Mouse (Mus musculus): ENCODE measurements around the gene Trafd1. TPM values are rescaled to one million over a fixed set of nuclear protein-coding genes. Genes with fewer than 3 reads are reported as not detected.

The Trafd1 gene
- polyA plus RNA-seq, 1 experiment from 2014 or later = 146 TPM

Other genes starting within 250 kb of the Trafd1 start
- 22.5 and 23.8 TPM in 2 replicates for gene Ptpn11, start 194.2 kb downstream of the Trafd1 start, polyA plus RNA-seq (2015; fragmentation: Nextera tagmentation; extraction: Ambion mirVana)
- gene Rpl6, start 181.2 kb downstream of the Trafd1 start, polyA plus RNA-seq (2015; fragmentation: Nextera tagmentation; extraction: Ambion mirVana) = 361 and 392 TPM in 2 replicates
- gene Hectd4, start 165.4 kb downstream of the Trafd1 start, polyA plus RNA-seq (2015; fragmentation: Nextera tagmentation; extraction: Ambion mirVana) = 18.2 and 20.1 TPM in 2 replicates
- 61.7 and 66.8 TPM in 2 replicates for gene Naa25, start 12.3 kb upstream of the Trafd1 start, polyA plus RNA-seq (2015; fragmentation: Nextera tagmentation; extraction: Ambion mirVana)
- gene Tmem116, start 66.3 kb upstream of the Trafd1 start, polyA plus RNA-seq (2015; fragmentation: Nextera tagmentation; extraction: Ambion mirVana) = 1.2 and 1.9 TPM in 2 replicates
- 142 and 159 TPM in 2 replicates for gene Erp29, start 66.9 kb upstream of the Trafd1 start, polyA plus RNA-seq (2015; fragmentation: Nextera tagmentation; extraction: Ambion mirVana)
- 0.08 TPM in 1 of 2 replicates, not detected in the other for gene Adam1b, start 117.8 kb upstream of the Trafd1 start, polyA plus RNA-seq (2015; fragmentation: Nextera tagmentation; extraction: Ambion mirVana)
- 3.4 and 4.9 TPM in 2 replicates for gene Adam1a, start 159.8 kb upstream of the Trafd1 start, polyA plus RNA-seq (2015; fragmentation: Nextera tagmentation; extraction: Ambion mirVana)
- not detected in 2 replicates for gene Gm42878, start 159.8 kb upstream of the Trafd1 start, polyA plus RNA-seq (2015; fragmentation: Nextera tagmentation; extraction: Ambion mirVana)
- 66.8 and 67.8 TPM in 2 replicates for gene Mapkapk5, start 160.3 kb upstream of the Trafd1 start, polyA plus RNA-seq (2015; fragmentation: Nextera tagmentation; extraction: Ambion mirVana)
- gene Aldh2, start 208.2 kb upstream of the Trafd1 start, polyA plus RNA-seq (2015; fragmentation: Nextera tagmentation; extraction: Ambion mirVana) = 99.2 and 102 TPM in 2 replicates
- gene Acad12, start 233.3 kb upstream of the Trafd1 start, polyA plus RNA-seq (2015; fragmentation: Nextera tagmentation; extraction: Ambion mirVana) = 1.1 and 1.2 TPM in 2 replicates

Data from forebrain, embryonic 16.5 days (tissue).